Mouse (Mus musculus) forebrain, embryonic 14.5 days (tissue): Measurements from ENCODE around the gene Rbm18. TPM values are rescaled to one million over a fixed set of nuclear protein-coding genes. Genes with fewer than 3 reads are reported as not detected.
A peak's percentile ranks its signal among the peaks of the same experiment; 100 is the strongest.

Experiments
- ATAC-seq: fragments of 200-750 bp; cut with Nextera tagmentation; 2 replicates; pipeline ENCODE4 v1.8.0; 2017; ENCODE audit warnings: mild to moderate bottlenecking, moderate library complexity
- DNase-seq: peaks from one replicate; pipeline ENCODE4 v3.0.0-alpha.2; 2015; ENCODE audit warnings: low spot score
- H3K27ac ChIP-seq: fragments of 300-500 bp; sonication (generic); 2 replicates; pipeline ENCODE4 v1.5.1; 2014; ENCODE audit warnings: low read depth, mild to moderate bottlenecking, control low read depth, low read length, moderate library complexity
- H3K27me3 ChIP-seq: fragments of 300-500 bp; sonication (generic); replicated peaks from 2 replicates; pipeline ENCODE4 v1.6.1; 2014; ENCODE audit warnings: low read length, control low read depth, mixed read lengths; ENCODE audit not compliant: control insufficient read depth, insufficient read depth
- H3K36me3 ChIP-seq: fragments of 300-500 bp; sonication (generic); 2 replicates; pipeline ENCODE4 v1.6.1; 2014; ENCODE audit warnings: low read length, control low read depth; ENCODE audit not compliant: control insufficient read depth, insufficient read depth
- H3K4me1 ChIP-seq: fragments of 300-500 bp; sonication (generic); 2 replicates; pipeline ENCODE4 v1.6.1; 2014; ENCODE audit warnings: antibody characterized with exemption, low read length, control low read depth; ENCODE audit not compliant: control insufficient read depth, insufficient read depth
- H3K4me2 ChIP-seq: fragments of 300-500 bp; sonication (generic); 2 replicates; pipeline ENCODE4 v1.6.1; 2014; ENCODE audit warnings: mild to moderate bottlenecking, control low read depth, low read length
- H3K4me3 ChIP-seq: fragments of 300-500 bp; sonication (generic); 2 replicates; pipeline ENCODE4 v1.5.1; 2014; ENCODE audit warnings: low read depth, low read length, control low read depth
- H3K9ac ChIP-seq: fragments of 300-500 bp; sonication (generic); 2 replicates; pipeline ENCODE4 v1.6.1; 2014; ENCODE audit warnings: mild to moderate bottlenecking, low read length, control low read depth, moderate library complexity
- H3K9me3 ChIP-seq: fragments of 300-500 bp; sonication (generic); replicated peaks from 2 replicates; pipeline ENCODE4 v1.6.1; 2016; ENCODE audit warnings: low read length, control low read depth, mixed read lengths; ENCODE audit not compliant: control insufficient read depth
- WGBS: fragments of 180-500 bp; shearing (Covaris S2); extraction: QIAGEN DNeasy Blood & Tissue Kit; methylation state at CpG from one replicate; pipeline ENCODE4 v1.1.7; 2014; 5-methylcytosine and 5-hydroxymethylcytosine counted together
- polyA plus RNA-seq: library from polyadenylated mRNA; unstranded; fragments of >200 nt; fragmentation: Nextera tagmentation; extraction: Ambion mirVana; gene quantifications from 2 replicates; pipeline ENCODE4 v1.2.1, GENCODE M21; 2014

Gene Rbm18
- polyA plus RNA-seq, 1 experiment from 2014 or later: 166 TPM

GRCm38 (mm10) chr2:36067132-36067531 lies 69.4 kb downstream of the Rbm18 start:
- DNase-seq (peak; percentile 51), ATAC-seq (peak; percentile 37; the same call in 1 of the 2 replicates)
- Histone ChIP-seq H3K9me3 (no peaks in the 10 kb centered on the region), H3K27ac (no peak overlapping the region), H3K27me3 (no peaks in the 10 kb centered on the region), H3K4me1 (no peaks in the 10 kb centered on the region), H3K9ac (no peak overlapping the region), H3K4me3 (no peak overlapping the region), H3K36me3 (no peaks in the 10 kb centered on the region), H3K4me2 (no peak overlapping the region)
- 42% methylated on average over 9 of the region's 9 CpGs for WGBS

Other genes starting within 250 kb of the Rbm18 start
- 2.4 and 3.1 TPM in 2 replicates for gene Ttll11, start 156.9 kb downstream of the Rbm18 start, polyA plus RNA-seq
- 283 and 287 TPM in 2 replicates for gene Ndufa8, start 87.4 kb downstream of the Rbm18 start, polyA plus RNA-seq
- gene Morn5, start 87.3 kb downstream of the Rbm18 start, polyA plus RNA-seq: 2.6 and 3.4 TPM in 2 replicates
- gene Lhx6, start 31.4 kb downstream of the Rbm18 start, polyA plus RNA-seq: 14.7 and 27.3 TPM in 2 replicates
- gene Mrrf, start 384 bp downstream of the Rbm18 start, polyA plus RNA-seq: 37.2 and 39.9 TPM in 2 replicates
- gene Ptgs1, start 93.7 kb upstream of the Rbm18 start, polyA plus RNA-seq: 3.7 and 3.8 TPM in 2 replicates
- not detected in 2 replicates for gene Olfr338, start 236.7 kb upstream of the Rbm18 start, polyA plus RNA-seq